Mouse (Mus musculus) E14TG2a.4 (cell line): ENCODE measurements at regions not wholly inside any gene's neighbourhood (a gene's known extent, or its start where the extent isn't known, plus 50 kb on each side); places are given as distances from the start of the nearest gene placed in this dataset.

Experiments used
- CTCF ChIP-seq: conservative IDR thresholded peaks from 2 replicates; pipeline ENCODE4 v1.5.1; 2014; ENCODE audit warnings: low read length
- NANOG ChIP-seq: IDR thresholded peaks from 2 replicates; pipeline ENCODE4 v1.6.1; 2014; ENCODE audit warnings: borderline replicate concordance, low read length, mixed read lengths
- POU5F1 ChIP-seq: IDR thresholded peaks from 2 replicates; pipeline ENCODE4 v1.6.1; 2014; ENCODE audit warnings: low read length, borderline replicate concordance

- TF ChIP-seq CTCF = no peak
- no peak for TF ChIP-seq POU5F1
- no peak for TF ChIP-seq NANOG
Measured at GRCm38 (mm10) chr13:32610970-32611369, 172.8 kb downstream of the Mylk4 start.
